Mouse (Mus musculus) megakaryocyte, embryonic 14.5 days (primary cell): ENCODE measurements at regions not wholly inside any gene's neighbourhood (a gene's known extent, or its start where the extent isn't known, plus 50 kb on each side); places are given as distances from the start of the nearest gene placed in this dataset.

Experiments
- FLI1 ChIP-seq: IDR thresholded peaks from 2 replicates; pipeline ENCODE4 v1.6.1; 2012; ENCODE audit warnings: low read length, inconsistent platforms, mixed read lengths
- GATA1 ChIP-seq: IDR thresholded peaks from 3 replicates; pipeline ENCODE4 v1.6.1; 2012; ENCODE audit warnings: mixed read lengths, low read length, inconsistent platforms, borderline replicate concordance

DNA sequence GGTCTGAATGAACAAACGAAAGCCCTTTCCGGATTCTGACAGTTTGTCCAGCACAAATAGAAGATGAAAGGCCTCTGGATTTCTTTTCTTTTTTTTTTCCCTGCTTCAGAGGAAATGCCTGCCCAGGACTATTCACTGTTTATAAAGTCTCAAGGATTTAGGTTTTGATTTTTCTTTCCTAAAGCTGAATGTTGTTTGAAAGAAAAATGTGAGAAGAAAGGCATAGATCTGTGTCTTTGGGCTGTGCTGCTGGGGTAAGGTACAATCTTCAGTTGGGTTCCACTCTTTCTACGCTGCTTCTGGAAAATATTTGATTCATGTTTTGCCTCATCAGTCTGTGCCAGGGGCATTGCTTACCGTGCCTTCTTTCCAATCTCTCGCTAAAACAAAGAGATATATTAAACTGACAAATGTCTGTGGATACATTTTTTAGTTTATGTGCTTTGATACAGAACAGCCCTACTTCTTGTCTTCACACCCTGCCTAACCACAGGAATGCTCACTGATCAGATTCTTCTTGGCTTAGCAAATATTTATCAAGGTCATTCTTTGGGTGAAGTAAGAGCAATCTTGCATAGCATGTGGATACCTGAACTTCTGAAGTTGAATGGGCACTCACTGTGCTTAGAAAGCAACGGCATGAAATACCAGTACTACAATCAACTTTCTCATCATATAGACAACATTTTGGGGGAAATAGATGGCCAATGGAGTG lies 172.5 kb downstream of the Fam198b start:
- no peak for TF ChIP-seq GATA1
- TF ChIP-seq FLI1: no peak
